Mouse (Mus musculus) megakaryocyte-erythroid progenitor cell, adult 5 weeks (primary cell): ENCODE results near the gene Mrgpre. TPM values are rescaled to one million over a fixed set of nuclear protein-coding genes. Genes with fewer than 3 reads are reported as not detected.

Experiments used
- polyA plus RNA-seq: library from polyadenylated mRNA; stranded (reverse); fragments of >175 nt; gene quantifications from 2 replicates; pipeline ENCODE4 v1.2.3, GENCODE M21; 2012

The Mrgpre gene
- 1.2 and 1.6 TPM in 2 replicates for polyA plus RNA-seq

DNA sequence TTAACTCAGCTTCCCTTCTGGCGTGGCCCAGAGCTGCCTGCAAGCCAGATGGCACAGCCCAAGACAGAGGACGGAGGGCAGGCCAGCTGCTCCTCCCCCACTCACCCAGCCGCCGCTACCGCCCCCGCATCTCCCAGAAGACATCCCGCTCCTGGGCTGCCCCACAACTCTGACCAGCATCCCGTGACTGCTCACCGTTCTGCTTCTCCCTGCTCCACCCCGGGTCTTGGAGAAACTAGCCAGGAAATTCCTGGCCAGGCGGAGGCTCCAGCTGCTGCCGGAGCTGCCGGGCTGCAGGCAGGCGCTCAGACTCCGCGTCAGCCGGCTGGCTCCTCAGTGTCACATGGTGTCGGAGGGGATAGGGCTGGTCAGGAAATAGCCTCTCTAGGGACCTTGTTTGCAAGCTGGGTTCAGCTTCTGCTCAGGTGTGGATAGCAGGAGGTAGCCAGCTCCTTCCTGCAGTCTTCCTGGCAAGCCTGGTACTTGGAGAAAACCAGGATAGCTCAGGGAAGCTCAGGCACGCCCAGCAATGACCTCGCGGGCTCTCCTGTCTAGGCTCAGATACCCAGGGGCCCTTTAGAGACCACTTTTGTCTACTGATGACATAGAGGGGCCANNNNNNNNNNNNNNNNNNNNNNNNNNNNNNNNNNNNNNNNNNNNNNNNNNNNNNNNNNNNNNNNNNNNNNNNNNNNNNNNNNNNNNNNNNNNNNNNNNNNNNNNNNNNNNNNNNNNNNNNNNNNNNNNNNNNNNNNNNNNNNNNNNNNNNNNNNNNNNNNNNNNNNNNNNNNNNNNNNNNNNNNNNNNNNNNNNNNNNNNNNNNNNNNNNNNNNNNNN is at the start of gene Mrgpre:
Gene Mrgpre, minus strand, starts transcription at position 505 of the 834 bp plus-strand sequence.

DNA sequence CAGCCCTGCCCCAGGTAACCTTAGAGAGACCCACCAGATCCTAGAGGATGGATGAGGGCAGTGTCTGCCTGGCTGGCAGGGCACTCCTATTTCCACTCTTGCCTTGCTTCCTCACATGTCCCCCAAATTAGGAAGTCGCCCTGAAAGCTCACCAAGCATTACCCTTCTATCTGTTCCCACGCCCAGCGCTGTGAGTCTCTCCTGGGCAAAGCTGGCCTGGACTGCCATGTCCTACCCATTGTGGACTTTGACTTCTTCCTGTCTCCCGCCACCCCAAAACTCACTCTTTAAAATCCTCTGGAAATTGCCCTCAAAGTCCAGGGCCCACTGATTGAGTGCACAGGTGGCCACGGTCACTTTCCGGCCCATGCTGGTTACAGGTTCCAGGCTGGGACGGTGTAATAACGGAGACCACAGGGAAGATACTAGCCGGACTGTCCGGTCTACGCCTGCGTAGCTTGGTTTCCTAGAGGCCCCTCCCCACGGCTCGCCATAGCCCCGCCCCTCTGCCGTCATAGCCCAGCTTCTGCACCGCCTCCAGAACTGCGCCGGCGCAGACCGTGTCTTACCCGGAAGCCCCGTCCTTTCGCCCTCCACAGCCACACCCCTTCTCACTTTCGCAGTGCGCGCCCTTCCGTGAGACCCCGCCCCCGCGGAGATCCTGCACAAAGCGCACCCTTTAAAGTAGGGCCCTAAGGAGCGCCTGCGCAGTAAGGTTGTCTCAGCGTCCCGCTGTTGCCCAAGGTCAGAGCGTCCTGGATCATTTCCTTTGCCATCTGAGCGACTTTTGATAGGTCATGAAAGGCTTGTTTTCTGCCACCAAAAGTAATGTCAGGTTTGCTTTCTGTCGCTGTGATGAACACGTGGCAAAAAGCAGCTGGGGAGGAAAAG is 38.3 kb upstream of the Mrgpre start, which contains the start of the genes Nadsyn1 and Dhcr7:
Gene Nadsyn1, minus strand, starts transcription at position 475 of the 891 bp plus-strand sequence.
Gene Dhcr7, plus strand, starts transcription at position 771 of the 891 bp plus-strand sequence.

DNA sequence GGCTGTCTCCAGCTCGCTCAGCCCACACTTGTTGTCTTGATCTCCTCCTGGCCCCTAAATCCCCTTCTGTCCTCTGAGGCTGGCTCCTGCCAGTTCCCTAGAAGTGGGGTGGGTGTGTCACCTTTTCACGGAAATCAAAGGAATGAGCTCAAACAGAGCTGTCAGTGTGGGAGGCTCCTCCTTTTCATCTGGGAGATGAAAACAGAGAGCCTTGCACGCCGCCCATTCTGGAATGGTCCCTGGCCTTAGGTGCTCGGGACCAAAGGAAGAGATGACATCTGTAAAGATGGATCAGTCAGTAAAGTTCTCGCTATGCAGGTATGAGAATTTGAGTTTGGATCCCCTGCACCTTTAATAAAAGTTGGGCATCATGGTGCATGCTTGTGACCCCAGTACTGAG is 17.4 kb downstream of the Mrgpre start, which contains the start of gene Mrgprg:
Gene Mrgprg, minus strand, starts transcription at position 101 of the 400 bp plus-strand sequence.

DNA sequence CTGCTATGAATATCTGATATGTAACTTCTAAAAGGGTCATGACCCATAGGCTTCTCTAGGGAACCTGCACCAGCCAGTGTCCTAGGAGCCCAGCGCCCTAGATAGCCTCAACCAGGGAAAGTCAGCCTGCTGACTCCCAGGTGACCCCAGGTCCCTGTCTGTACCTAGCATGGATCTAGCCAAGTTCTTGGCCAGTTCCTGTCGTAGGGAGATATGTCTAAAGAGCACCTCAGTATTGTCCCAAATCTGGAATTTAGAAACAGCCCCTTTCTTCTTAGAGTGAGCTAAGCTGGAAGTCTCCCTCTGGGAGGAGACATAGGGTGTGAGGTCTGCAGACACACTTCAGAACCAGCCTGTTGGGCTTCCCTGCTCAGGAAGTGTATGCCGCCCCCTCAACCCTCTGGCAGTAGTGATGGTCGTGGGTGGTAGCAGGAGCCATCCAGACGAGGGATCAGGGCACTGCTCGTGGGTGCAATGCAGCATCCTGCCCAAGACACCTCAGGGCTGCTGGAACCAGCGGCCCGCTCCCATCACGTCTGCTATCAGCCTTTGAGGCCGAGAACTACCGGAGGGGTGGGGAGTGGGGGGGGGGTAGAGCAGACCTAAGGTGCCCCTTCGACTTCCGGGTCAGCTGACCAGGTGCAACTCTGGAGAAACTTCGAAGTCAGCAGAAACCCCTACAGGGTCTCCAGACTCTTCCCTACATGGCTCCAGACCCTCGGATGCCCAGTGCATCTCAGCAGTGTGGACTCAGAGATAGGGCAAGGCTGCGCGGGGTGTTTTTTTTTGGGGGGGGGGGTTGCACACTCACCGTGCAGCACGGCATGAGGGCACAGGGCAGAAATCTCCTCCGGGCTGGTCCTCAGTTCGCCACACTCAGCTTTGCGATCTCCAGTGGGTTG is 27.9 kb downstream of the Mrgpre start, which contains the start of gene Osbpl5:
Gene Osbpl5, minus strand, starts transcription at position 861 of the 902 bp plus-strand sequence.

Other genes starting within 250 kb of the Mrgpre start
- gene Nap1l4, start 235.4 kb downstream of the Mrgpre start, polyA plus RNA-seq: 78.0 and 81.9 TPM in 2 replicates
- gene Cars, start 184.4 kb downstream of the Mrgpre start, polyA plus RNA-seq: 31.6 and 36.1 TPM in 2 replicates
- gene Tnfrsf26, start 155.8 kb downstream of the Mrgpre start, polyA plus RNA-seq: 0.32 and 0.41 TPM in 2 replicates
- gene Tnfrsf22, start 134.8 kb downstream of the Mrgpre start, polyA plus RNA-seq: 0.43 and 0.58 TPM in 2 replicates
- 0.51 and 0.59 TPM in 2 replicates for gene Tnfrsf23, start 98.6 kb downstream of the Mrgpre start, polyA plus RNA-seq
- 5.4 and 10.7 TPM in 2 replicates for gene Osbpl5, start 27.5 kb downstream of the Mrgpre start, polyA plus RNA-seq
- not detected in 2 replicates for gene Mrgprg, start 17.5 kb downstream of the Mrgpre start, polyA plus RNA-seq
- gene Nadsyn1, start 38.3 kb upstream of the Mrgpre start, polyA plus RNA-seq: 3.5 TPM in 2 replicates
- 3.2 and 4.0 TPM in 2 replicates for gene Dhcr7, start 38.6 kb upstream of the Mrgpre start, polyA plus RNA-seq
- not detected in 2 replicates for gene Gm498, start 82.3 kb upstream of the Mrgpre start, polyA plus RNA-seq
- 0.02 and 0.34 TPM in 2 replicates for gene Shank2, start 217.4 kb upstream of the Mrgpre start, polyA plus RNA-seq